ENCODE assay signal across 9 mouse cellular contexts in the genomic region with DNA sequence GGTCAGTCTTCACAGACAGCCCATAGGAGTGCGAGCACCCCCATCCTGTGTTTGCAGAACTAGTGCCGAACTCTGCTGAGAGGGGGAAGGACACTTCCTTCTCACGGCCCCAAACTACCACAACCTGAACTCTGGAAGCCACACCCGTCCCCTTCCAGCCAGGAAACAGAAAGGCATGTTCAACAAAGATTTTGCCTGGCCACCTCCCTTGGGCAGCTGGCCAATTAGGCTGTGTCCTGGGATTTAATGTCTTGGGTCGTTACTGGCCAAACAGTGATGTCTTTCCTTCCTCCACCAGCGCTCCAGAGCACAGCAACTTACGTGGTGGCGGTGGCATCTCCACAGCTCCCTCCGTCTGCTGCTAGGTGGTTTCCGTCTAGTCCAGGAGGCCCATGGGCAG.
DNase-seq lines count a peak whose midpoint lies in the region; ATAC-seq and TF ChIP-seq lines count a peak whose summit lies in the region.
"Had no signal": no experiment of that assay in that cellular context is flagged by ENCODE, and none has a peak within 500 bp of the region (broad histone marks: within the 10 kb centered on the region; RNA-seq: fewer than 3 reads in every experiment).

No protein-coding gene starts in this region.

- intact Hi-C loops in heart, adult 2 months (cut with DNase I) = no loop called here
- intact Hi-C loops in gastrocnemius, postnatal 14 days (cut with DNase I; ENCODE audit: low total_unique reads) = no loop called here

- peaks cover 2% of the 10 kb centered on the region; the same call in 1 of the 2 replicates for H3K36me3 ChIP-seq in heart, adult 2 months (ENCODE audit: control insufficient read depth, insufficient read depth, low read length)
- H3K36me3 ChIP-seq in heart, embryonic 11.5 days (ENCODE audit: control insufficient read depth, insufficient read depth, low read length) = no peaks in the 10 kb centered on the region
- H3K36me3 ChIP-seq in forebrain, embryonic 11.5 days (ENCODE audit: control insufficient read depth, insufficient read depth, low read length) = no peaks in the 10 kb centered on the region
- H3K36me3 ChIP-seq in forebrain, embryonic 15.5 days = no peaks in the 10 kb centered on the region

- H3K9ac ChIP-seq in heart, adult 2 months (ENCODE audit: low read depth, low read length) = no peak overlapping the region; the same call in 1 of the 2 replicates
- no peak overlapping the region for H3K9ac ChIP-seq in heart, embryonic 11.5 days (ENCODE audit: low read depth, low read length)
- no peak overlapping the region for H3K9ac ChIP-seq in forebrain, embryonic 11.5 days (ENCODE audit: low read length)
- no peak overlapping the region for H3K9ac ChIP-seq in forebrain, embryonic 15.5 days (replicated peaks)

- TF ChIP-seq POLR2A in heart, adult 2 months (IDR thresholded peaks at IDR 0.05; ENCODE audit: insufficient read depth, low read depth, low read length) = peak; percentile 42; the same call in 1 of the 2 replicates

- no peaks in the 10 kb centered on the region for H3K27me3 ChIP-seq in heart, adult 2 months (ENCODE audit: control insufficient read depth, insufficient read depth, low read length)
- H3K27me3 ChIP-seq in heart, embryonic 11.5 days (ENCODE audit: control insufficient read depth, insufficient read depth, low read length) = no peaks in the 10 kb centered on the region
- no peaks in the 10 kb centered on the region for H3K27me3 ChIP-seq in forebrain, embryonic 11.5 days (ENCODE audit: control insufficient read depth, insufficient read depth, low read length)
- H3K27me3 ChIP-seq in forebrain, embryonic 15.5 days = no peaks in the 10 kb centered on the region

- peak overlapping the region; percentile 44 for H3K27ac ChIP-seq in heart, adult 2 months
- no peak overlapping the region for H3K27ac ChIP-seq in heart, embryonic 11.5 days (ENCODE audit: low read depth, low read length)
- no peak overlapping the region for H3K27ac ChIP-seq in forebrain, embryonic 11.5 days (ENCODE audit: low read depth, low read length)
- H3K27ac ChIP-seq in forebrain, embryonic 15.5 days (replicated peaks) = no peak overlapping the region

- DNase-seq in heart, adult 2 months = peak; percentile 73 to 82
- peak; percentile 32 for DNase-seq in gastrocnemius, postnatal 14 days
- peak; percentile 53 for DNase-seq in kidney, adult 9 months
- peak; percentile 72 for DNase-seq in lung, postnatal 36 days
- no peak for DNase-seq in forebrain, embryonic 11.5 days (ENCODE audit: low spot score)

- no peak for TF ChIP-seq EP300 in heart, adult 2 months (IDR thresholded peaks at IDR 0.05; ENCODE audit: insufficient read depth, low read depth, low read length)

- no peaks in the 10 kb centered on the region for H3K9me3 ChIP-seq in heart, embryonic 11.5 days (replicated peaks; ENCODE audit: control insufficient read depth, low read length)
- H3K9me3 ChIP-seq in forebrain, embryonic 11.5 days (ENCODE audit: control insufficient read depth, low read length) = no peaks in the 10 kb centered on the region
- no peaks in the 10 kb centered on the region for H3K9me3 ChIP-seq in forebrain, embryonic 15.5 days

- ATAC-seq in heart, embryonic 11.5 days (replicated peaks; ENCODE audit: insufficient number of reproducible peaks, low FRiP score, low TSS enrichment) = no peak
- no peak for ATAC-seq in forebrain, embryonic 11.5 days (replicated peaks; ENCODE audit: low FRiP score)
- no peak for ATAC-seq in forebrain, embryonic 15.5 days (replicated peaks)
- ATAC-seq in cerebellum, adult (ENCODE audit: insufficient number of reproducible peaks, low FRiP score, low TSS enrichment) = no peak

- peak; percentile 45 for TF ChIP-seq CTCF in heart, adult 2 months (IDR thresholded peaks at IDR 0.05)

- H3K4me1 ChIP-seq in heart, adult 2 months (ENCODE audit: control insufficient read depth, insufficient read depth, low read length) = peaks cover 7% of the 10 kb centered on the region
- H3K4me1 ChIP-seq in heart, embryonic 11.5 days (ENCODE audit: control insufficient read depth, insufficient read depth, low read length) = no peaks in the 10 kb centered on the region
- no peaks in the 10 kb centered on the region for H3K4me1 ChIP-seq in forebrain, embryonic 11.5 days (replicated peaks; ENCODE audit: control insufficient read depth, insufficient read depth, low read length)
- H3K4me1 ChIP-seq in forebrain, embryonic 15.5 days = no peaks in the 10 kb centered on the region

- H3K79me2 ChIP-seq in heart, adult 2 months (replicated peaks; ENCODE audit: control insufficient read depth, insufficient read depth, low read length) = no peaks in the 10 kb centered on the region

- no peak overlapping the region for H3K4me2 ChIP-seq in heart, embryonic 11.5 days
- H3K4me2 ChIP-seq in forebrain, embryonic 11.5 days (ENCODE audit: low read depth, low read length, severe bottlenecking) = no peak overlapping the region
- H3K4me2 ChIP-seq in forebrain, embryonic 15.5 days (replicated peaks) = no peak overlapping the region
- H3K4me2 ChIP-seq: liver, embryonic 11.5 days had no signal

- WGBS in heart, adult 2 months = 25% methylated on average over 10 of the region's 10 CpGs
- WGBS in heart, embryonic 11.5 days (ENCODE audit: insufficient replicate concordance) = 80% methylated on average over 10 of the region's 10 CpGs
- WGBS in forebrain, embryonic 11.5 days = 85% methylated on average over 10 of the region's 10 CpGs
- WGBS in forebrain, embryonic 15.5 days = 88% methylated on average over 10 of the region's 10 CpGs

- peak overlapping the region; percentile 38 for H3K4me3 ChIP-seq in heart, adult 2 months
- no peak overlapping the region for H3K4me3 ChIP-seq in heart, embryonic 11.5 days (ENCODE audit: low read depth, low read length)
- H3K4me3 ChIP-seq in forebrain, embryonic 11.5 days (ENCODE audit: low read depth, low read length) = no peak overlapping the region
- no peak overlapping the region for H3K4me3 ChIP-seq in forebrain, embryonic 15.5 days
